Mouse (Mus musculus) liver, embryonic 11.5 days (tissue): Measurements from ENCODE around the gene Cep112. TPM values are rescaled to one million over a fixed set of nuclear protein-coding genes. Genes with fewer than 3 reads are reported as not detected.

Experiments used
- ATAC-seq: fragments of 200-750 bp; cut with Nextera tagmentation; replicated peaks from 2 replicates; pipeline ENCODE4 v1.8.0; 2017; ENCODE audit warnings: moderate number of reproducible peaks, mild to moderate bottlenecking, moderate TSS enrichment, moderate library complexity; ENCODE audit not compliant: low FRiP score
- DNase-seq: peaks from one replicate; pipeline ENCODE4 v3.0.0-alpha.2; 2017; ENCODE audit warnings: low spot score
- H3K27ac ChIP-seq: fragments of 300-500 bp; sonication (generic); 2 replicates; pipeline ENCODE4 v1.5.1; 2014; ENCODE audit warnings: mild to moderate bottlenecking, low read depth, low read length, control low read depth
- H3K27me3 ChIP-seq: fragments of 300-500 bp; sonication (generic); replicated peaks from 2 replicates; pipeline ENCODE4 v1.6.1; 2014; ENCODE audit warnings: low read length, mixed read lengths; ENCODE audit not compliant: control insufficient read depth, insufficient read depth
- H3K36me3 ChIP-seq: fragments of 300-500 bp; sonication (generic); 2 replicates; pipeline ENCODE4 v1.6.1; 2014; ENCODE audit warnings: mild to moderate bottlenecking, low read length, moderate library complexity, mixed read lengths; ENCODE audit not compliant: control insufficient read depth, insufficient read depth
- H3K4me1 ChIP-seq: fragments of 300-500 bp; sonication (generic); replicated peaks from 2 replicates; pipeline ENCODE4 v1.6.1; 2014; ENCODE audit warnings: low read length, mixed read lengths; ENCODE audit not compliant: control insufficient read depth, insufficient read depth
- H3K4me2 ChIP-seq: fragments of 300-500 bp; sonication (generic); 2 replicates; pipeline ENCODE4 v1.6.1; 2014; ENCODE audit warnings: mild to moderate bottlenecking, control low read depth, moderate library complexity
- H3K4me3 ChIP-seq: fragments of 300-500 bp; sonication (generic); 2 replicates; pipeline ENCODE4 v1.5.1; 2014; ENCODE audit warnings: low read depth, low read length, control low read depth
- H3K9ac ChIP-seq: fragments of 300-500 bp; sonication (generic); 2 replicates; pipeline ENCODE4 v1.6.1; 2014; ENCODE audit warnings: low read depth, low read length, control low read depth
- H3K9me3 ChIP-seq: fragments of 300-500 bp; sonication (generic); 2 replicates; pipeline ENCODE4 v1.6.1; 2016; ENCODE audit warnings: low read length, inconsistent platforms, mixed read lengths; ENCODE audit not compliant: control insufficient read depth
- WGBS: fragments of 180-500 bp; shearing (Covaris S2); extraction: QIAGEN DNeasy Blood & Tissue Kit; methylation state at CpG from one replicate; pipeline ENCODE4 v1.1.7; 2014; 5-methylcytosine and 5-hydroxymethylcytosine counted together
- polyA plus RNA-seq: library from polyadenylated mRNA; unstranded; fragments of >200 nt; fragmentation: Nextera tagmentation; extraction: Ambion mirVana; gene quantifications from 2 replicates; pipeline ENCODE4 v1.2.1, GENCODE M21; 2014

Gene Cep112
- polyA plus RNA-seq, 1 experiment from 2014 or later, result 5.7 TPM

GRCm38 (mm10) chr11:108552997-108553622 is 128.1 kb downstream of the Cep112 start:
- H3K4me2 ChIP-seq, result no peak overlapping the region
- no peaks in the 10 kb centered on the region for H3K9me3 ChIP-seq
- H3K27ac ChIP-seq, result no peak overlapping the region
- WGBS, result 42% methylated on average over 4 of the region's 4 CpGs
- H3K9ac ChIP-seq, result no peak overlapping the region
- ATAC-seq (no peak), DNase-seq (no peak)
- no peaks in the 10 kb centered on the region for H3K4me1 ChIP-seq
- H3K36me3 ChIP-seq, result no peaks in the 10 kb centered on the region
- H3K27me3 ChIP-seq, result no peaks in the 10 kb centered on the region
- H3K4me3 ChIP-seq, result no peak overlapping the region

- Histone ChIP-seq H3K27me3 (no peaks in the 10 kb centered on the region), H3K4me3 (no peak overlapping the region), H3K4me1 (no peaks in the 10 kb centered on the region), H3K27ac (no peak overlapping the region), H3K9me3 (no peaks in the 10 kb centered on the region), H3K9ac (no peak overlapping the region), H3K4me2 (no peak overlapping the region), H3K36me3 (no peaks in the 10 kb centered on the region)
- WGBS, result 90% methylated on average over 1 of the region's 1 CpGs
- ATAC-seq (no peak), DNase-seq (no peak)
These were observed 128.9 kb downstream of the Cep112 start for GRCm38 (mm10) chr11:108553881-108554280.

- Histone ChIP-seq H3K9ac (no peak overlapping the region), H3K4me1 (no peaks in the 10 kb centered on the region), H3K36me3 (no peaks in the 10 kb centered on the region), H3K4me2 (no peak overlapping the region), H3K27ac (no peak overlapping the region), H3K27me3 (no peaks in the 10 kb centered on the region), H3K9me3 (no peaks in the 10 kb centered on the region), H3K4me3 (no peak overlapping the region)
- ATAC-seq (no peak), DNase-seq (no peak)
- WGBS, result 83% methylated on average over 4 of the region's 4 CpGs
These were observed 133.6 kb downstream of the Cep112 start for GRCm38 (mm10) chr11:108558544-108558943.

DNA sequence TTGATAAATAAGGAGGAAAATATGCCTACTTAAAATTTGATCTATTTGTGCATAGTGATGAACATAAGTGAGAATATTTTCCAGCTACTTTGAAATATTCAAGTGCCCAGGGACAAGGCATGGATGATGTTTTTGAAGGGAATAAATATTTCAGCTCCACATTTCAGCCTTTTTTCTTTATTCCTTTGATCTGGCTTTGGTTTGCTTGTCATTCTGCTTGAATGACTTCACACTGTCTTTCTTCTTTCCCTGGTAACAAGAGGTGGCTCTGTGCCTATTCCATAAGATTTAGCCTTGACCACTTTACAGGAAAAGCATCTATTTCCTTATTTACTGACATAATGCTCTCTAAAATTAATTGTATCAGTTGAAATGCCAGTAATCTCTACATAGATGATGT is 134.5 kb downstream of the Cep112 start:
- Histone ChIP-seq H3K27ac (no peak overlapping the region), H3K4me2 (no peak overlapping the region), H3K4me3 (no peak overlapping the region), H3K27me3 (no peaks in the 10 kb centered on the region), H3K9ac (no peak overlapping the region), H3K4me1 (no peaks in the 10 kb centered on the region), H3K36me3 (no peaks in the 10 kb centered on the region), H3K9me3 (no peaks in the 10 kb centered on the region)
- DNase-seq, result no peak
- ATAC-seq, result no peak

DNA sequence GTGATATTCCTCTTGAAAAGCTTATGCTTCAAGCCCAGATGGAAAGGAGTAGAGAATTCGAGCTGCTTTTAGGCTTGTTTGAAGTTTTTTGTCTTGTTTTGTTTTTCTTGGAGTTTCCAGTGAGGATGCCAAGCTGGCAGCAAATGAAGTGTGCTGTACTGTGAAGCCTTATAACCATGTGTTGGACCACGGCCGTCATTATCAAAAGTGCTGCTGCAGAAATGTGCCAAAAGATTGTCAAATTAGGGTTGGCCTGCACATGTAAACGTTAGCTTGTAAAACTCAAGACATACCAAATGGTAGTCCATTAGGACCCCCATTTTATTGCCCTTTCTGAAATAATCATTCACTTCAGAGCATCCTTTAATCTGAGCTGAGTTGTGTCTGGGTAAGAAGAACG is 137.1 kb downstream of the Cep112 start:
- DNase-seq (no peak), ATAC-seq (no peak)
- H3K27ac ChIP-seq, result no peak overlapping the region
- H3K36me3 ChIP-seq, result no peaks in the 10 kb centered on the region
- H3K4me3 ChIP-seq, result no peak overlapping the region
- no peaks in the 10 kb centered on the region for H3K4me1 ChIP-seq
- H3K4me2 ChIP-seq, result no peak overlapping the region
- no peaks in the 10 kb centered on the region for H3K27me3 ChIP-seq
- H3K9ac ChIP-seq, result no peak overlapping the region
- no peaks in the 10 kb centered on the region for H3K9me3 ChIP-seq
- 54% methylated on average over 5 of the region's 5 CpGs for whole genome bisulfite sequencing

DNA sequence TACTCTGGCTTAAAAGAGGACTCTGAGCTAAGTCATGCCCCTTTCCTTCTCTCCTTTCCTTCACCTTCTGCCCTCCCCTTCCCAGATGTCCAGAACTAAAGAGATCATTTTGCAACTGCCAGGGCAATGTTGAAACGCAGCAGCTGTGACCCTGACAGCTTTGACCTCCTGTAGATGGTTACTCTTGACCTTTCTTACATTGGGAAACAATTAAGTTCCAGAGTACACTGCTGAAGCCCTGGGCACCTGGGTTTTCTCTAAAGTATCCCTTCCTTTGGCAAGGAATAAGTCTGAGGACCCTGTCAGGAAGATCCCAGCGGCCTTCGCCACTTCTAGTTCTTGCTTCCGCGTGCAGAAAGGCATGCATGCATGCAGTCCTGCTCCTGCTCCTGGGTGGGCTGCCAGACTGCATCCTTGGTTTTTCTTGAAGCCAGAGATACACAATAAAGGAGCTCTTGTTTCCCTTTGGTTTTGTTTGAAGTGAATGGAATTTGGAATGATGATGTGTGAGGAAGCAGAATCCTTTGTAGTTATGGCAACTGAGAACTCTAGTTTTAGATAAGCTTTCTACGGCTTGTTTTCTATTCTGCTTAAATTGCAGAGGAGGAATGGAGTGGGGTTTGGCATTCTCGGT is 161.7 kb downstream of the Cep112 start:
- no peak overlapping the region for H3K9ac ChIP-seq
- 60% methylated on average over 7 of the region's 7 CpGs for WGBS
- no peaks in the 10 kb centered on the region for H3K27me3 ChIP-seq
- no peaks in the 10 kb centered on the region for H3K9me3 ChIP-seq
- DNase-seq, result no peak
- no peak overlapping the region for H3K27ac ChIP-seq
- no peaks in the 10 kb centered on the region for H3K36me3 ChIP-seq
- no peak overlapping the region for H3K4me3 ChIP-seq
- no peak overlapping the region for H3K4me2 ChIP-seq
- no peak for ATAC-seq
- 0 out of 2 replicates have a peak, but pooled peaks cover 2% of the 10 kb centered on the region for H3K4me1 ChIP-seq

GRCm38 (mm10) chr11:108593207-108593958 is 168.4 kb downstream of the Cep112 start:
- H3K27ac ChIP-seq, result no peak overlapping the region
- no peaks in the 10 kb centered on the region for H3K27me3 ChIP-seq
- no peaks in the 10 kb centered on the region for H3K9me3 ChIP-seq
- no peak overlapping the region for H3K9ac ChIP-seq
- ATAC-seq (no peak), DNase-seq (no peak)
- no peaks in the 10 kb centered on the region for H3K36me3 ChIP-seq
- no peak overlapping the region for H3K4me2 ChIP-seq
- 44% methylated on average over 5 of the region's 5 CpGs for WGBS
- H3K4me3 ChIP-seq, result no peak overlapping the region
- no peaks in the 10 kb centered on the region for H3K4me1 ChIP-seq

- no peaks in the 10 kb centered on the region for H3K9me3 ChIP-seq
- ATAC-seq, result no peak
- H3K36me3 ChIP-seq, result no peaks in the 10 kb centered on the region
- H3K27me3 ChIP-seq, result no peaks in the 10 kb centered on the region
- WGBS, result 48% methylated on average over 2 of the region's 2 CpGs
- H3K4me2 ChIP-seq, result no peak overlapping the region
- H3K27ac ChIP-seq, result no peak overlapping the region
- no peak for DNase-seq
- H3K4me1 ChIP-seq, result no peaks in the 10 kb centered on the region
- no peak overlapping the region for H3K4me3 ChIP-seq
- H3K9ac ChIP-seq, result no peak overlapping the region
These were observed 169.1 kb downstream of the Cep112 start for GRCm38 (mm10) chr11:108593959-108594579.
